Mouse (Mus musculus): ENCODE measurements around the gene Wdr72. TPM values are rescaled to one million over a fixed set of nuclear protein-coding genes. Genes with fewer than 3 reads are reported as not detected.

Wdr72 gene
- polyA plus RNA-seq, 1 experiment from 2014 or later = 0.19 TPM

- H3K9me3 ChIP-seq (replicated peaks; ENCODE audit: control insufficient read depth, low read length) = no peaks in the 10 kb centered on the region
- no peak overlapping the region for H3K9ac ChIP-seq (ENCODE audit: low read length)
- no peaks in the 10 kb centered on the region for H3K36me3 ChIP-seq (ENCODE audit: control insufficient read depth, insufficient read depth, low read length)
- no peak for ATAC-seq
- H3K4me3 ChIP-seq (ENCODE audit: low read depth, low read length) = no peak overlapping the region
- H3K27me3 ChIP-seq (replicated peaks; ENCODE audit: control insufficient read depth, insufficient read depth, low read length) = no peaks in the 10 kb centered on the region
- no peaks in the 10 kb centered on the region for H3K4me1 ChIP-seq (ENCODE audit: control insufficient read depth, insufficient read depth, low read length)
- no peak overlapping the region for H3K27ac ChIP-seq (ENCODE audit: low read depth, low read length)
- H3K4me2 ChIP-seq (ENCODE audit: low read length) = no peak overlapping the region
- 96% methylated on average over 9 of the region's 9 CpGs for WGBS
- DNase-seq (ENCODE audit: low spot score) = no peak
Measured at GRCm38 (mm10) chr9:74112526-74112925, 2.4 kb downstream of the Wdr72 start.

DNA sequence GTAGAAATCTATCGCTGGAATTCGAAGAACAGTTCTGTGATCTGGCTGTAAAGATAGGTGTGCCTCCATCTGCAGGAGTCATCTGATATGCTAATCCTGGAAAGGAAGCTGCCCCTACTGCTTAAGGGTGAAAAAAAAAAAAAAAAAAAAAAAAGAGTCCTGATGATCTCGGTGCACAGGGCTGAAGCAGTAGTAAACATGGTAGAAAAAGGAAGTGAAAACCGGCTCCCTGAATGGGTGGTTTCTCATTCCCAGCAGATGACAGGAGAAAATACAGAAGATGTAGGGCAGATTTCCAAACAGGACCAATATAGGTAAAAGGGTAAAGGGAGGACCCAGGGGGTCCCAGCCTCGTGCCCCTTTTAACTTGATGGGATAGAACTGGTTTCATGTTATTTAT, 16.1 kb downstream of the Wdr72 start:
- 73% methylated on average over 5 of the region's 5 CpGs for WGBS
- no peak for ATAC-seq

GRCm38 (mm10) chr9:74134010-74134409, 23.9 kb downstream of the Wdr72 start:
- no peaks in the 10 kb centered on the region for H3K9me3 ChIP-seq (replicated peaks; ENCODE audit: control insufficient read depth, low read length)
- H3K27me3 ChIP-seq (replicated peaks; ENCODE audit: control insufficient read depth, insufficient read depth, low read length) = no peaks in the 10 kb centered on the region
- no peaks in the 10 kb centered on the region for H3K36me3 ChIP-seq (ENCODE audit: control insufficient read depth, insufficient read depth, low read length)
- DNase-seq (ENCODE audit: low spot score) (no peak), ATAC-seq (no peak)
- H3K4me2 ChIP-seq (ENCODE audit: low read length) = no peak overlapping the region
- no peak overlapping the region for H3K9ac ChIP-seq (ENCODE audit: low read length)
- 78% methylated on average over 2 of the region's 2 CpGs for WGBS
- H3K27ac ChIP-seq (ENCODE audit: low read depth, low read length) = no peak overlapping the region
- no peak overlapping the region for H3K4me3 ChIP-seq (ENCODE audit: low read depth, low read length)
- H3K4me1 ChIP-seq (ENCODE audit: control insufficient read depth, insufficient read depth, low read length) = no peaks in the 10 kb centered on the region

More for the DNA sequence above, 16.1 kb downstream of the Wdr72 start:
- H3K9me3 ChIP-seq (replicated peaks; ENCODE audit: control insufficient read depth, low read length) = no peaks in the 10 kb centered on the region
- no peak overlapping the region for H3K9ac ChIP-seq (ENCODE audit: low read length)
- no peak for DNase-seq (ENCODE audit: low spot score)
- H3K27ac ChIP-seq (ENCODE audit: low read depth, low read length) = no peak overlapping the region
- no peak overlapping the region for H3K4me2 ChIP-seq (ENCODE audit: low read length)
- H3K36me3 ChIP-seq (ENCODE audit: control insufficient read depth, insufficient read depth, low read length) = no peaks in the 10 kb centered on the region
- no peak overlapping the region for H3K4me3 ChIP-seq (ENCODE audit: low read depth, low read length)
- no peaks in the 10 kb centered on the region for H3K4me1 ChIP-seq (ENCODE audit: control insufficient read depth, insufficient read depth, low read length)
- H3K27me3 ChIP-seq (replicated peaks; ENCODE audit: control insufficient read depth, insufficient read depth, low read length) = no peaks in the 10 kb centered on the region

GRCm38 (mm10) chr9:74141864-74142263, 31.7 kb downstream of the Wdr72 start:
- Histone ChIP-seq H3K9me3 (replicated peaks; ENCODE audit: control insufficient read depth, low read length) (no peaks in the 10 kb centered on the region), H3K27ac (ENCODE audit: low read depth, low read length) (no peak overlapping the region), H3K4me1 (ENCODE audit: control insufficient read depth, insufficient read depth, low read length) (no peaks in the 10 kb centered on the region), H3K9ac (ENCODE audit: low read length) (no peak overlapping the region), H3K4me2 (ENCODE audit: low read length) (no peak overlapping the region), H3K27me3 (replicated peaks; ENCODE audit: control insufficient read depth, insufficient read depth, low read length) (no peaks in the 10 kb centered on the region), H3K4me3 (ENCODE audit: low read depth, low read length) (no peak overlapping the region), H3K36me3 (ENCODE audit: control insufficient read depth, insufficient read depth, low read length) (no peaks in the 10 kb centered on the region)
- DNase-seq (ENCODE audit: low spot score) (peak; percentile 90), ATAC-seq (peak; percentile 71)
- 5% methylated on average over 3 of the region's 3 CpGs for WGBS

DNA sequence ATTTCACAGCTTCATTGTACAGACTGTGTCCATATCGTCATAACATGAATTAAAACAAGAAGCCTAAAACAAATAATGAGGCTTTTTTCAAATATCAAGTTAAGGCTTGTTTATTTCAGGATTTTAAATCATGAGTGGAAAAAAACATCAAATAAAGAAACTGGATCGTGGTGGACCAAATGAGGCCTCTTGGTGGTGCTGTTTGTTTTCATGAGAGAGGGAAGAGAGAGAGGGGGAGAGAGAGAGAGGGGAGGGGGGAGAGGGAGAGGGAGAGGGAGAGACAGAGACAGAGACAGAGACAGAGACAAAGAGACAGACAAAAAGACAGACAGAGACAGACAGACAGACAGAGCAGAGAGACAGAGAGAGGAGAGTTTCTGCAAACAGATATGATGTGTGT, 32.5 kb downstream of the Wdr72 start:
- no peaks in the 10 kb centered on the region for H3K9me3 ChIP-seq (replicated peaks; ENCODE audit: control insufficient read depth, low read length)
- WGBS = 50% methylated on average over 2 of the region's 2 CpGs
- H3K27ac ChIP-seq (ENCODE audit: low read depth, low read length) = no peak overlapping the region
- H3K4me1 ChIP-seq (ENCODE audit: control insufficient read depth, insufficient read depth, low read length) = no peaks in the 10 kb centered on the region
- no peak overlapping the region for H3K4me3 ChIP-seq (ENCODE audit: low read depth, low read length)
- H3K36me3 ChIP-seq (ENCODE audit: control insufficient read depth, insufficient read depth, low read length) = no peaks in the 10 kb centered on the region
- H3K4me2 ChIP-seq (ENCODE audit: low read length) = no peak overlapping the region
- H3K9ac ChIP-seq (ENCODE audit: low read length) = no peak overlapping the region
- DNase-seq (ENCODE audit: low spot score) (no peak), ATAC-seq (no peak)
- no peaks in the 10 kb centered on the region for H3K27me3 ChIP-seq (replicated peaks; ENCODE audit: control insufficient read depth, insufficient read depth, low read length)

GRCm38 (mm10) chr9:74145203-74145602, 35.0 kb downstream of the Wdr72 start:
- WGBS = 92% methylated on average over 4 of the region's 4 CpGs
- H3K27ac ChIP-seq (ENCODE audit: low read depth, low read length) = no peak overlapping the region
- H3K9ac ChIP-seq (ENCODE audit: low read length) = no peak overlapping the region
- no peak overlapping the region for H3K4me3 ChIP-seq (ENCODE audit: low read depth, low read length)
- H3K36me3 ChIP-seq (ENCODE audit: control insufficient read depth, insufficient read depth, low read length) = no peaks in the 10 kb centered on the region
- no peak for DNase-seq (ENCODE audit: low spot score)
- H3K27me3 ChIP-seq (replicated peaks; ENCODE audit: control insufficient read depth, insufficient read depth, low read length) = no peaks in the 10 kb centered on the region
- ATAC-seq = no peak
- H3K4me2 ChIP-seq (ENCODE audit: low read length) = no peak overlapping the region
- H3K9me3 ChIP-seq (replicated peaks; ENCODE audit: control insufficient read depth, low read length) = no peaks in the 10 kb centered on the region
- no peaks in the 10 kb centered on the region for H3K4me1 ChIP-seq (ENCODE audit: control insufficient read depth, insufficient read depth, low read length)

GRCm38 (mm10) chr9:74148306-74148705, 38.1 kb downstream of the Wdr72 start:
- Histone ChIP-seq H3K9me3 (replicated peaks; ENCODE audit: control insufficient read depth, low read length) (no peaks in the 10 kb centered on the region), H3K4me2 (ENCODE audit: low read length) (no peak overlapping the region), H3K4me1 (ENCODE audit: control insufficient read depth, insufficient read depth, low read length) (no peaks in the 10 kb centered on the region), H3K4me3 (ENCODE audit: low read depth, low read length) (no peak overlapping the region), H3K9ac (ENCODE audit: low read length) (no peak overlapping the region), H3K36me3 (ENCODE audit: control insufficient read depth, insufficient read depth, low read length) (no peaks in the 10 kb centered on the region), H3K27me3 (replicated peaks; ENCODE audit: control insufficient read depth, insufficient read depth, low read length) (no peaks in the 10 kb centered on the region), H3K27ac (ENCODE audit: low read depth, low read length) (no peak overlapping the region)
- WGBS = 6% methylated on average over 8 of the region's 8 CpGs
- DNase-seq (ENCODE audit: low spot score) (peak; percentile 29), ATAC-seq (no peak)

- no peak for ATAC-seq
- Histone ChIP-seq H3K9me3 (replicated peaks; ENCODE audit: control insufficient read depth, low read length) (no peaks in the 10 kb centered on the region), H3K9ac (ENCODE audit: low read length) (no peak overlapping the region), H3K4me2 (ENCODE audit: low read length) (no peak overlapping the region), H3K4me3 (ENCODE audit: low read depth, low read length) (no peak overlapping the region), H3K4me1 (ENCODE audit: control insufficient read depth, insufficient read depth, low read length) (no peaks in the 10 kb centered on the region), H3K36me3 (ENCODE audit: control insufficient read depth, insufficient read depth, low read length) (no peaks in the 10 kb centered on the region), H3K27ac (ENCODE audit: low read depth, low read length) (no peak overlapping the region), H3K27me3 (replicated peaks; ENCODE audit: control insufficient read depth, insufficient read depth, low read length) (no peaks in the 10 kb centered on the region)
- no peak for DNase-seq (ENCODE audit: low spot score)
- WGBS = 56% methylated on average over 11 of the region's 11 CpGs
Measured at GRCm38 (mm10) chr9:74160361-74160933, 50.3 kb downstream of the Wdr72 start.

- WGBS = 91% methylated on average over 2 of the region's 2 CpGs
- Histone ChIP-seq H3K27ac (ENCODE audit: low read depth, low read length) (no peak overlapping the region), H3K4me3 (ENCODE audit: low read depth, low read length) (no peak overlapping the region), H3K4me1 (ENCODE audit: control insufficient read depth, insufficient read depth, low read length) (no peaks in the 10 kb centered on the region), H3K36me3 (ENCODE audit: control insufficient read depth, insufficient read depth, low read length) (no peaks in the 10 kb centered on the region), H3K9ac (ENCODE audit: low read length) (no peak overlapping the region), H3K9me3 (replicated peaks; ENCODE audit: control insufficient read depth, low read length) (no peaks in the 10 kb centered on the region), H3K27me3 (replicated peaks; ENCODE audit: control insufficient read depth, insufficient read depth, low read length) (no peaks in the 10 kb centered on the region), H3K4me2 (ENCODE audit: low read length) (no peak overlapping the region)
- DNase-seq (ENCODE audit: low spot score) (no peak), ATAC-seq (no peak)
Measured at GRCm38 (mm10) chr9:74165697-74166096, 55.5 kb downstream of the Wdr72 start.

Data from forebrain, embryonic 14.5 days (tissue).